Comparison of ENCODE assay signal across 11 mouse cellular contexts in the genomic region with DNA sequence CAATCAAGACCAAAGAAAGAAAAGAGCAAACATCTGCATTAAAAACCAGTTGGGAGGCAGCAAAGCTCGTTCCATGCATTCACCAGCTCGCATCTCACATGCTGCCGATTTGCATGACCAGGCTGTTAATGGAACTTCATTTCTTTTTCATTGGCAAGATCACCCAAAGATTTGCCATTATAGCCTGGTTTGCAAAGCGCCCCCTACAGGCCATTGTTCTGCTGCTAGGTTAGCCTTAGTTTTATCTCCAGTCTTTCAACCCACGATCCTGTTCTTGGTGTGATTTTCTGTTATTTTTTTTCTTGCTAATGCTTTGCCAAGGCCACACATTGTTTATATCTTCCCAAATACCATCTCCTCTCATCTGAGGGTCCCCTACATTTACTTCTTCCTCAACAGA.
DNase-seq lines count a peak whose midpoint lies in the region; ATAC-seq and TF ChIP-seq lines count a peak whose summit lies in the region.
"Had no signal": no experiment of that assay in that cellular context is flagged by ENCODE, and none has a peak within 500 bp of the region (broad histone marks: within the 10 kb centered on the region; RNA-seq: fewer than 3 reads in every experiment).

No protein-coding gene starts in this region.

- peak; percentile 51 for TF ChIP-seq CTCF in gastrocnemius, adult 2 months (IDR thresholded peaks at IDR 0.05)
- peak; percentile 39; the same call in 1 of the 2 replicates for TF ChIP-seq CTCF in lung, postnatal 0 days (IDR thresholded peaks at IDR 0.05)
- peak; percentile 21; the same call in 1 of the 2 replicates for TF ChIP-seq CTCF in olfactory bulb, adult 2 months (IDR thresholded peaks at IDR 0.05; ENCODE audit: insufficient read depth, low read depth, low read length)

- TF ChIP-seq EP300 in lung, postnatal 0 days (IDR thresholded peaks at IDR 0.05): no peak

- DNase-seq in gastrocnemius, adult 2 months: peak; percentile 21
- no peak for DNase-seq in gastrocnemius, postnatal 25 days
- no peak for DNase-seq in lung, postnatal 0 days (ENCODE audit: low spot score)
- DNase-seq in lung, postnatal 4 days: no peak
- DNase-seq in ES-CJ7 (ENCODE audit: low read depth, low spot score): peak; percentile 12
- no peak for DNase-seq in layer of hippocampus, postnatal 14 days (ENCODE audit: low spot score in 2 of 2)
- DNase-seq in cerebellum, adult 11 months: no peak

- no peaks in the 10 kb centered on the region for H3K36me3 ChIP-seq in lung, postnatal 0 days (ENCODE audit: insufficient read depth, low read length)
- H3K36me3 ChIP-seq: embryonic facial prominence, embryonic 13.5 days; heart, embryonic 13.5 days; intestine, embryonic 15.5 days had no signal

- intact Hi-C loops in gastrocnemius, adult 2 months (cut with DNase I): no loop called here

- no peak for ATAC-seq in lung, postnatal 0 days
- ATAC-seq: intestine, embryonic 15.5 days had no signal

- H3K4me3 ChIP-seq in gastrocnemius, adult 2 months: no peak overlapping the region
- H3K4me3 ChIP-seq in lung, postnatal 0 days (ENCODE audit: low read depth, low read length): no peak overlapping the region
- no peak overlapping the region for H3K4me3 ChIP-seq in olfactory bulb, adult 2 months (ENCODE audit: insufficient read depth, low read depth, low read length)
- H3K4me3 ChIP-seq: embryonic facial prominence, embryonic 13.5 days; heart, embryonic 13.5 days; intestine, embryonic 15.5 days had no signal

- no peak overlapping the region for H3K9ac ChIP-seq in lung, postnatal 0 days (replicated peaks; ENCODE audit: low read depth)
- H3K9ac ChIP-seq: embryonic facial prominence, embryonic 13.5 days; heart, embryonic 13.5 days; intestine, embryonic 15.5 days had no signal

- 69% methylated on average over 5 of the region's 5 CpGs for WGBS in lung, postnatal 0 days
- 76% methylated on average over 5 of the region's 5 CpGs for WGBS in olfactory bulb, adult 2 months

- H3K27ac ChIP-seq in gastrocnemius, adult 2 months: no peak overlapping the region
- no peak overlapping the region for H3K27ac ChIP-seq in lung, postnatal 0 days (ENCODE audit: low read length)
- no peak overlapping the region for H3K27ac ChIP-seq in olfactory bulb, adult 2 months (ENCODE audit: insufficient read depth, low read depth, low read length)
- H3K27ac ChIP-seq: embryonic facial prominence, embryonic 13.5 days; heart, embryonic 13.5 days; intestine, embryonic 15.5 days had no signal

- TF ChIP-seq POLR2A in olfactory bulb, adult 2 months (IDR thresholded peaks at IDR 0.05; ENCODE audit: insufficient read depth, low read depth, low read length): no peak

- no peak overlapping the region for H3K4me2 ChIP-seq in lung, postnatal 0 days (replicated peaks; ENCODE audit: low read depth, low read length)
- H3K4me2 ChIP-seq: embryonic facial prominence, embryonic 13.5 days; heart, embryonic 13.5 days; intestine, embryonic 15.5 days had no signal

- no peaks in the 10 kb centered on the region for H3K9me3 ChIP-seq in lung, postnatal 0 days (ENCODE audit: low read length)
- H3K9me3 ChIP-seq: embryonic facial prominence, embryonic 13.5 days; heart, embryonic 13.5 days; intestine, embryonic 15.5 days had no signal

- H3K27me3 ChIP-seq in lung, postnatal 0 days (replicated peaks; ENCODE audit: insufficient read depth, low read length): no peaks in the 10 kb centered on the region
- H3K27me3 ChIP-seq: embryonic facial prominence, embryonic 13.5 days; heart, embryonic 13.5 days; intestine, embryonic 15.5 days had no signal

- H3K4me1 ChIP-seq in lung, postnatal 0 days (ENCODE audit: insufficient read depth, low read depth, low read length): no peaks in the 10 kb centered on the region
- H3K4me1 ChIP-seq in olfactory bulb, adult 2 months (ENCODE audit: control insufficient read depth, insufficient read depth, low read length): 0 out of 2 replicates have a peak, but pooled peaks cover 2% of the 10 kb centered on the region
- H3K4me1 ChIP-seq: heart, embryonic 13.5 days; intestine, embryonic 15.5 days had no signal

Comparison
In these comparisons a context has a peak if more than half of its experiments do, and no peak if none do; other contexts are left out.
1. DNase-seq: peak in gastrocnemius, adult 2 months (single experiment) and ES-CJ7 (single experiment); none in gastrocnemius, postnatal 25 days (single experiment), lung, postnatal 0 days (single experiment), lung, postnatal 4 days (0 of 2), layer of hippocampus, postnatal 14 days (0 of 2) and cerebellum, adult 11 months (single experiment).
2. Peak in every context shown above with its lines, with median percentiles within 50 percentile points of each other: CTCF ChIP-seq.